Mouse (Mus musculus) bone marrow, adult 2 months (tissue): ENCODE measurements around the gene Mroh9.

Experiments used
- CTCF ChIP-seq: fragments of 200-500 bp; IDR thresholded peaks from 2 replicates; pipeline ENCODE4 v1.5.1; 2011; ENCODE audit warnings: low read length, control low read depth; ENCODE audit not compliant: control insufficient read depth, insufficient read depth
- POLR2A ChIP-seq: fragments of 200-500 bp; IDR thresholded peaks from 2 replicates; pipeline ENCODE4 v1.6.1; 2011; ENCODE audit warnings: low read depth, mild to moderate bottlenecking, control low read depth, low read length, borderline replicate concordance; ENCODE audit not compliant: control insufficient read depth

DNA sequence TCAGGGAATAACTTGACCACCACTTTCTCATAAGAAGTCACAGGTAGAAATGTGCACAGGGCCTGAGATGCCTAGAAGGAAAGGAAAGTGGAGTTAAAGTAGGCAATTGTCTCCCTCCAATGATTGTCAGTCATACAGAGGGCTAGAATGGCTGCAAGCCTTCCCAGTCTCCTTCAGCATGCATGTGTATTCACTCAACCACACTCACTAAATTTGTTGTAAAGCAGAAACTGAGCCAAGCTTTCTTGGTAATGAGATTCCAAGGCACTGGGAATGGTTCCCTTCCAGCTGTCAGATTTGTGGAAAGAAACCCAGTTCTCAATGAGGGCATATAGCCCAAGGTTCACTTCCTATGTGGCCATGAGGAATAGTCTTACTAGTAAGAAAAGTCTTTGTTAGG lies 29.8 kb downstream of the Mroh9 start:
- TF ChIP-seq CTCF (no peak), POLR2A (no peak)
